Mouse (Mus musculus): ENCODE results near the gene Nfatc2ip.

Nfatc2ip gene

GRCm38 (mm10) chr7:126356793-126357591 is 39.5 kb downstream of the Nfatc2ip start:
- Histone ChIP-seq H3K9me3 (ENCODE audit: low read length) (no peaks in the 10 kb centered on the region), H3K4me3 (replicated peaks; ENCODE audit: low read length) (peak overlapping the region; percentile 55), H3K36me3 (ENCODE audit: insufficient read depth, low read length) (no peaks in the 10 kb centered on the region), H3K4me1 (replicated peaks; ENCODE audit: low read depth, low read length) (peaks cover 62% of the 10 kb centered on the region), H3K27me3 (ENCODE audit: insufficient read depth, low read length) (peaks cover 16% of the 10 kb centered on the region)
- TF ChIP-seq NANOG (IDR thresholded peaks at IDR 0.05; ENCODE audit: borderline replicate concordance, low read length) (no peak), POU5F1 (IDR thresholded peaks at IDR 0.05; ENCODE audit: borderline replicate concordance, low read length) (no peak), CTCF (conservative IDR thresholded peaks at IDR 0.05; ENCODE audit: low read length) (no peak)

DNA sequence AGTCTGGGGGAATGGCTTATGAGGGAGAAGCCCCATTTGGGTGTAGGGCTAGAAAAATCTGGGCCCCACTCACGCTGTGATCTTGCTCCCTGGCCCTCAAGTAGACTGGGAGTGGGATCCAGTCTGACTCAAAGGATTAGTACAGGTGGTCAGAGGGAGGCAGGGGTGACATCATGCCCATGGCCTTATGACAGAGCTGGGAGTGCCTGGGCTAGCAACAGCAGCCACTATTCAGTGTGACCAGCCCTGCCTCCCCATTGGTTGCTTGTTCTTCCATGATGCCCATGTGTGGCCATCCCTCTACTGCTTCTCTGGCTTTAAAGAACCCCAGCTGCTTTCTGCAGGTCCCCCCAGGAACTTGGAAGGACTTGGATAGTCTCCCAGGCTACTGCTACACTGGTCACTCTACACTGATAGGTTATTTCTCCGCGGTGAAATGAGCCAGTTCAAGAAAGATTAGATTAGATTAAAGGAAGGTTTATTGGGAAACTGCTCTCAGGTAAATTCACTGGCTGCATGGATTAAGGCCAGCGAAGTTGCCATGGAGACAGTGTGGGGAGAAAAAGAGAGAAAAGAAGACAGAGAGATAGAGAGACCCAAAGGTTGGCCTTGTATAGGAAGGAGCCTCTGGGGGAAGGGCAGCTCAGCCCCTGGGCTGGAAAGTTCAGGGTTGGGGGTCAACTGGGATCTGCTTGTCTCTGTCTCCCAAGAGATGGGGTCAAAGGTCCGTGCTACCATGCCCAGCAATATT is 40.5 kb downstream of the Nfatc2ip start:
- 0 out of 2 replicates have a peak overlapping the region, but pooled peaks have one; percentile 55 for H3K4me3 ChIP-seq (replicated peaks; ENCODE audit: low read length)
- H3K27me3 ChIP-seq (ENCODE audit: insufficient read depth, low read length) = peaks cover 16% of the 10 kb centered on the region
- TF ChIP-seq NANOG (IDR thresholded peaks at IDR 0.05; ENCODE audit: borderline replicate concordance, low read length) = no peak
- no peaks in the 10 kb centered on the region for H3K9me3 ChIP-seq (ENCODE audit: low read length)
- no peaks in the 10 kb centered on the region for H3K36me3 ChIP-seq (ENCODE audit: insufficient read depth, low read length)
- H3K4me1 ChIP-seq (replicated peaks; ENCODE audit: low read depth, low read length) = peaks cover 70% of the 10 kb centered on the region

DNA sequence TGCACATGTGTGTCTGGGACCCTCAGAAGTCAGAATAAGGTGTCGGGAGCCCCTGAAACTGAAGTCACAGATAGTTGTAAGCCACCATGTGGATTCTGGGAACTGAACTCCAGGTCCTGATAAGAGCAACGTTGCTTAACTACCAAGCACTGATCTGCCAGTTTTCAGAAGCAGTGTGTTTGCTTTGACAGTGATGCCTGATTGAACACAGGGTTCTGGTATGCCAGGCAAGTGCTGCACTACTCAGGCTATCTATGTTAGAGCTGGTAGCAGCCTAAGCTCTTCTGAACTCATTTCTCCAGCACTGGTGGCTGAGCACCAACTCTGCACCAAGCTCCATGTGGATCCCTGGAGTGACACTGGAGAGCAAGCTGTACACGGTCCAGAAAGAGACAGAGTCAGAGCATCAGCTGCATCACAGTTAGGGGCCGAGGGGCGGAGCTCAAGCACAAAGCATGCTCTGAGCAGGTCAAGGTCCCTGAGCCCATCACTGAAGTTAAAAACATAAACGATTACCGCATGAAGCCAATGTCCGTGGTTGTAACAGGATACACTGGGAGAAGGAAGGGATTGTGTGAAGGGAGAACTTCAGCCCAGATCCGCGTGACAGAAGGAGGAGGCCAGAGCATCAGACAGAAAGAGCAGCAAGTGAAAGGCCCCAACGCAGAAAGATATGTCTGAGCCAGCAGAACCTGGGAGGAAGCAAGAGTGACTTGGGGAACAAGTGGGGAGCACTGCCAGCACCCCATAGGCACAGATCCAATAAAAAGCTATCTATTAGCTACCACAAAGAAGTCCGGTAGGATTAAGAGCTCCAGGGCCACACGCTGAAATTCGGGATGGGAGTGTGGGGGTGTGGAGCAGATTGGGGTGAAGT is 41.6 kb downstream of the Nfatc2ip start:
- Histone ChIP-seq H3K36me3 (ENCODE audit: insufficient read depth, low read length) (no peaks in the 10 kb centered on the region), H3K4me3 (replicated peaks; ENCODE audit: low read length) (peak overlapping the region; percentile 5; the same call in 1 of the 2 replicates), H3K27me3 (ENCODE audit: insufficient read depth, low read length) (peaks cover 15% of the 10 kb centered on the region), H3K9me3 (ENCODE audit: low read length) (no peaks in the 10 kb centered on the region), H3K4me1 (replicated peaks; ENCODE audit: low read depth, low read length) (peaks cover 80% of the 10 kb centered on the region)
- no peak for TF ChIP-seq POU5F1 (IDR thresholded peaks at IDR 0.05; ENCODE audit: borderline replicate concordance, low read length)
- no peak for TF ChIP-seq NANOG (IDR thresholded peaks at IDR 0.05; ENCODE audit: borderline replicate concordance, low read length)
- TF ChIP-seq CTCF (conservative IDR thresholded peaks at IDR 0.05; ENCODE audit: low read length) = no peak

GRCm38 (mm10) chr7:126353994-126354365 is 42.6 kb downstream of the Nfatc2ip start:
- H3K4me3 ChIP-seq (replicated peaks; ENCODE audit: low read length) = no peak overlapping the region
- no peaks in the 10 kb centered on the region for H3K36me3 ChIP-seq (ENCODE audit: insufficient read depth, low read length)
- TF ChIP-seq POU5F1 (IDR thresholded peaks at IDR 0.05; ENCODE audit: borderline replicate concordance, low read length) (no peak), NANOG (IDR thresholded peaks at IDR 0.05; ENCODE audit: borderline replicate concordance, low read length) (no peak), CTCF (conservative IDR thresholded peaks at IDR 0.05; ENCODE audit: low read length) (no peak)
- peaks cover 78% of the 10 kb centered on the region for H3K4me1 ChIP-seq (replicated peaks; ENCODE audit: low read depth, low read length)
- H3K27me3 ChIP-seq (ENCODE audit: insufficient read depth, low read length) = peaks cover 7% of the 10 kb centered on the region; the same call in 1 of the 2 replicates
- H3K9me3 ChIP-seq (ENCODE audit: low read length) = no peaks in the 10 kb centered on the region

DNA sequence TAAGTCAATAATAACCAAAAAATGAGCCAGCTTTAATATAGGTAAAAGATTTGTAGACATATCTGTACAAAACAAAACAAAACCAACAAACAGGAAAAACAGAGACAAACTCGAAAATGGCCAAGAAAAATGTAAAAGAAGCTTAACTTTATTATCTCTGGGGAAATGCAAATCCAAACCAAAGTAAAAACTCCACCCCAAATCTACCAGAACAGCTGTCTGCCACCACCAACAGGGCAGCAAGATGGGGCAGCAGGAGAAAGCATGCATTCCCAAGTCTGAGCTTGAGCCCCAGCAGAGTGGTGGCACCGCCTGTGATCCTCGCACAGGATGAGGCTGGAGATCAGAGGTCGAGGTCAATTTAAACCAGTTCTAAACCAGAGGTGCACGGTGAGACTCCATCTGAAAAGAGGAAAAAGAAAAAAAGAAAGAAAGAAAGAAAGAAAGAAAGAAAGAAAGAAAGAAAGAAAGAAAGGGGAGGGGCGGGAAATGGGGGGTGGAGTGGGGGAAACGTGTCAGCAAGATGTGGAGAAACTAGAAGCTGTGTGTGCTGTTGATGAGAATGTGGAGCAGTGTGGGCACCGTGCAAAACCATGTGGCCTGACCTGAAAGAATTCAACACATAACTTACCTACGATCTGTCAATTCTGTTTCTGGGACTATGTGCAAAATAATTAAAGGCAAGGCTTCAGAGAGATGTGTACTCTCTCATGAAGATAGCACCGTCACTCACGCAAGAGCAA is 43.1 kb downstream of the Nfatc2ip start:
- Histone ChIP-seq H3K9me3 (ENCODE audit: low read length) (no peaks in the 10 kb centered on the region), H3K4me3 (replicated peaks; ENCODE audit: low read length) (no peak overlapping the region), H3K36me3 (ENCODE audit: insufficient read depth, low read length) (no peaks in the 10 kb centered on the region), H3K27me3 (ENCODE audit: insufficient read depth, low read length) (peaks cover 3% of the 10 kb centered on the region; the same call in 1 of the 2 replicates), H3K4me1 (replicated peaks; ENCODE audit: low read depth, low read length) (peaks cover 78% of the 10 kb centered on the region)
- TF ChIP-seq NANOG (IDR thresholded peaks at IDR 0.05; ENCODE audit: borderline replicate concordance, low read length) (no peak), CTCF (conservative IDR thresholded peaks at IDR 0.05; ENCODE audit: low read length) (no peak), POU5F1 (IDR thresholded peaks at IDR 0.05; ENCODE audit: borderline replicate concordance, low read length) (no peak)

GRCm38 (mm10) chr7:126351419-126351951 is 45.1 kb downstream of the Nfatc2ip start:
- Histone ChIP-seq H3K36me3 (ENCODE audit: insufficient read depth, low read length) (no peaks in the 10 kb centered on the region), H3K27me3 (ENCODE audit: insufficient read depth, low read length) (no peaks in the 10 kb centered on the region), H3K4me1 (replicated peaks; ENCODE audit: low read depth, low read length) (peaks cover 72% of the 10 kb centered on the region), H3K9me3 (ENCODE audit: low read length) (no peaks in the 10 kb centered on the region), H3K4me3 (replicated peaks; ENCODE audit: low read length) (peak overlapping the region; percentile 46)
- no peak for TF ChIP-seq CTCF (conservative IDR thresholded peaks at IDR 0.05; ENCODE audit: low read length)
- no peak for TF ChIP-seq NANOG (IDR thresholded peaks at IDR 0.05; ENCODE audit: borderline replicate concordance, low read length)
- no peak for TF ChIP-seq POU5F1 (IDR thresholded peaks at IDR 0.05; ENCODE audit: borderline replicate concordance, low read length)

- Histone ChIP-seq H3K4me1 (replicated peaks; ENCODE audit: low read depth, low read length) (peaks cover 72% of the 10 kb centered on the region), H3K9me3 (ENCODE audit: low read length) (no peaks in the 10 kb centered on the region), H3K27me3 (ENCODE audit: insufficient read depth, low read length) (no peaks in the 10 kb centered on the region), H3K36me3 (ENCODE audit: insufficient read depth, low read length) (no peaks in the 10 kb centered on the region), H3K4me3 (replicated peaks; ENCODE audit: low read length) (peak overlapping the region; percentile 46)
- TF ChIP-seq NANOG (IDR thresholded peaks at IDR 0.05; ENCODE audit: borderline replicate concordance, low read length) (no peak), CTCF (conservative IDR thresholded peaks at IDR 0.05; ENCODE audit: low read length) (no peak), POU5F1 (IDR thresholded peaks at IDR 0.05; ENCODE audit: borderline replicate concordance, low read length) (no peak)
These were observed 45.7 kb downstream of the Nfatc2ip start for GRCm38 (mm10) chr7:126350748-126351418.
